8 mouse cellular contexts compared by ENCODE assay signal in genomic region chr11:78176402-78176862, GRCm38 (mm10). TPM values are rescaled to one million over a fixed set of nuclear protein-coding genes. Genes with fewer than 3 reads are reported as not detected.
DNase-seq lines count a peak whose midpoint lies in the region; ATAC-seq and TF ChIP-seq lines count a peak whose summit lies in the region.

TSS of gene Nek8 (minus strand) at chr11:78176675.
TSS of gene Tlcd1 (plus strand) at chr11:78176711.

- H3K4me2 ChIP-seq in CH12.LX (ENCODE audit: insufficient read depth, low read depth, poor library complexity, severe bottlenecking): peak within 1 kb of the TSS; percentile 73
- H3K4me2 ChIP-seq in heart, embryonic 16.5 days (ENCODE audit: low read depth, low read length): peak within 1 kb of the TSS; percentile 95
- H3K4me2 ChIP-seq in neural tube, embryonic 13.5 days: peak within 1 kb of the TSS; percentile 78

- H3K79me2 ChIP-seq in CH12.LX (replicated peaks; ENCODE audit: control insufficient read depth, extremely low read depth, insufficient read depth, poor library complexity, severe bottlenecking): peaks cover 19% of the 10 kb centered on the region

- no peaks in the 10 kb centered on the region for H3K9me3 ChIP-seq in CH12.LX (replicated peaks; ENCODE audit: low read length)
- H3K9me3 ChIP-seq in forebrain, embryonic 10.5 days: no peaks in the 10 kb centered on the region
- H3K9me3 ChIP-seq in heart, embryonic 16.5 days (replicated peaks; ENCODE audit: control insufficient read depth, low read length): no peaks in the 10 kb centered on the region
- H3K9me3 ChIP-seq in neural tube, embryonic 13.5 days: no peaks in the 10 kb centered on the region

- dilution Hi-C loops in CH12.LX (cut with MboI; ENCODE audit: extremely low pct_ligation_motif_present, extremely low pct_unique_long_range_greater_than_20kb, low sequenced_read_pairs): no loop called here

- peak within 1 kb of the TSS; percentile 94 for H3K27ac ChIP-seq in CH12.LX (ENCODE audit: insufficient read depth, low read depth)
- H3K27ac ChIP-seq in forebrain, embryonic 10.5 days: peak within 1 kb of the TSS; percentile 93
- H3K27ac ChIP-seq in heart, embryonic 16.5 days (ENCODE audit: low read length): peak within 1 kb of the TSS; percentile 94
- peak within 1 kb of the TSS; percentile 87 for H3K27ac ChIP-seq in neural tube, embryonic 13.5 days (replicated peaks)
- peak within 1 kb of the TSS; percentile 88 for H3K27ac ChIP-seq in testis, adult 2 months (ENCODE audit: control insufficient read depth, insufficient read depth, low read depth, low read length)

- no peak for TF ChIP-seq RAD21 in CH12.LX (IDR thresholded peaks at IDR 0.05; ENCODE audit: low read depth, low read length)

- ATAC-seq in heart, embryonic 16.5 days (replicated peaks; ENCODE audit: extremely low read depth, insufficient read depth, low FRiP score): peak; percentile 60
- ATAC-seq in neural tube, embryonic 13.5 days (ENCODE audit: low read depth): peak; percentile 37

- TF ChIP-seq EP300 in CH12.LX (IDR thresholded peaks at IDR 0.05; ENCODE audit: low read length): no peak

- under 1% methylated on average over 32 of the region's 32 CpGs for WGBS in forebrain, embryonic 10.5 days
- WGBS in heart, embryonic 16.5 days: 0% methylated on average over 30 of the region's 32 CpGs
- WGBS in neural tube, embryonic 13.5 days: under 1% methylated on average over 32 of the region's 32 CpGs

- no peaks in the 10 kb centered on the region for H3K27me3 ChIP-seq in CH12.LX (replicated peaks)
- no peaks in the 10 kb centered on the region for H3K27me3 ChIP-seq in forebrain, embryonic 10.5 days (ENCODE audit: poor library complexity, severe bottlenecking)
- H3K27me3 ChIP-seq in heart, embryonic 16.5 days (ENCODE audit: control insufficient read depth, insufficient read depth, low read length): no peaks in the 10 kb centered on the region
- no peaks in the 10 kb centered on the region for H3K27me3 ChIP-seq in neural tube, embryonic 13.5 days
- no peaks in the 10 kb centered on the region for H3K27me3 ChIP-seq in testis, adult 2 months (ENCODE audit: control insufficient read depth, insufficient read depth, low read length)

- H3K9ac ChIP-seq in CH12.LX (ENCODE audit: insufficient read depth, low read depth): peak within 1 kb of the TSS; percentile 74
- H3K9ac ChIP-seq in heart, embryonic 16.5 days (ENCODE audit: low read length): peak within 1 kb of the TSS; percentile 77
- H3K9ac ChIP-seq in neural tube, embryonic 13.5 days: peak within 1 kb of the TSS; percentile 79

- peak within 1 kb of the TSS; percentile 65 to 72 (median 66) for H3K4me3 ChIP-seq in CH12.LX (replicated peaks in 1 of 3; ENCODE audit: low read depth in 2 of 3, low read length in 2 of 3, poor library complexity in 1 of 3)
- H3K4me3 ChIP-seq in forebrain, embryonic 10.5 days: peak within 1 kb of the TSS; percentile 61
- peak within 1 kb of the TSS; percentile 81 for H3K4me3 ChIP-seq in heart, embryonic 16.5 days (ENCODE audit: low read length)
- H3K4me3 ChIP-seq in neural tube, embryonic 13.5 days: peak within 1 kb of the TSS; percentile 52
- H3K4me3 ChIP-seq in testis, adult 2 months (ENCODE audit: control insufficient read depth, low read depth, low read length): peak within 1 kb of the TSS; percentile 88

- no peak for TF ChIP-seq CTCF in CH12.LX (conservative IDR thresholded peaks at IDR 0.05 in 1 of 2, IDR thresholded peaks at IDR 0.05 in 1 of 2; ENCODE audit: low read depth in 2 of 2, low read length in 2 of 2)
- TF ChIP-seq CTCF in testis, adult 2 months (IDR thresholded peaks at IDR 0.05; ENCODE audit: control insufficient read depth, insufficient read depth, insufficient replicate concordance, low read depth, low read length): no peak

- peak; percentile 98 for DNase-seq in CH12.LX (ENCODE audit: extremely low read depth)
- DNase-seq in c-Kit-negative CD71-positive TER-119-positive erythroid progenitor cells, embryonic 14.5 days (ENCODE audit: low read depth, low spot score): peak; percentile 83
- peak; percentile 91 for DNase-seq in forebrain, embryonic 10.5 days (ENCODE audit: extremely low spot score, low spot score)
- DNase-seq in kidney, postnatal 25 days: peak; percentile 96 to 97
- peak; percentile 93 to 95 for DNase-seq in lung, adult 18-20 months

- peaks cover 22 to 40% of the 10 kb centered on the region in 2 experiments for H3K36me3 ChIP-seq in CH12.LX (replicated peaks in 1 of 2; ENCODE audit: control insufficient read depth in 1 of 2, insufficient read depth in 1 of 2, low read length in 1 of 2)
- peaks cover 34% of the 10 kb centered on the region for H3K36me3 ChIP-seq in forebrain, embryonic 10.5 days (replicated peaks)
- H3K36me3 ChIP-seq in heart, embryonic 16.5 days (ENCODE audit: control insufficient read depth, insufficient read depth): peaks cover 17% of the 10 kb centered on the region
- peaks cover 22% of the 10 kb centered on the region for H3K36me3 ChIP-seq in neural tube, embryonic 13.5 days
- H3K36me3 ChIP-seq in testis, adult 2 months (ENCODE audit: control insufficient read depth, insufficient read depth, low read length): peaks cover 1% of the 10 kb centered on the region

- in situ Hi-C loops in CH12.LX (cut with MboI; ENCODE audit: low pct_ligation_motif_present, low pct_unique_long_range_greater_than_20kb, low sequenced_read_pairs): loop anchor here (5.0 to 10.0 kb wide), 3 partner anchors 119 to 349 kb away; no protein-coding TSS in a partner anchor

- H3K4me1 ChIP-seq in CH12.LX (ENCODE audit: control insufficient read depth in 1 of 2, insufficient read depth in 2 of 2): peaks cover 13 to 69% of the 10 kb centered on the region in 2 experiments
- H3K4me1 ChIP-seq in forebrain, embryonic 10.5 days: peaks cover 66% of the 10 kb centered on the region
- H3K4me1 ChIP-seq in heart, embryonic 16.5 days (ENCODE audit: control insufficient read depth, insufficient read depth, low read length): peaks cover 24% of the 10 kb centered on the region
- H3K4me1 ChIP-seq in neural tube, embryonic 13.5 days (replicated peaks): peaks cover 52% of the 10 kb centered on the region
- H3K4me1 ChIP-seq in testis, adult 2 months (ENCODE audit: control insufficient read depth, insufficient read depth, low read length): peaks cover 21% of the 10 kb centered on the region

- TF ChIP-seq POLR2A in CH12.LX (IDR thresholded peaks at IDR 0.05; ENCODE audit: low read depth, low read length): peak; percentile 81
- no peak for TF ChIP-seq POLR2A in testis, adult 2 months (IDR thresholded peaks at IDR 0.05; ENCODE audit: control insufficient read depth, low read depth, low read length)

TF ChIP-seq in CH12.LX, 34 proteins besides CTCF, POLR2A, EP300 and RAD21:
- TF ChIP-seq POLR2AphosphoS2 (IDR thresholded peaks at IDR 0.05; ENCODE audit: low read depth, low read length): peak; percentile 44; the same call in 1 of the 2 replicates
- peak; percentile 34; the same call in 1 of the 2 replicates for TF ChIP-seq MAZ (IDR thresholded peaks at IDR 0.05; ENCODE audit: low read depth, low read length)
- no peak for TF ChIP-seq GABPA (IDR thresholded peaks at IDR 0.05; ENCODE audit: insufficient replicate concordance, low read depth, low read length)
- peak; percentile 33; the same call in 1 of the 2 replicates for TF ChIP-seq TBP (conservative IDR thresholded peaks at IDR 0.05; ENCODE audit: low read depth, low read length)
- peak; percentile 16; the same call in 1 of the 2 replicates for TF ChIP-seq ELF1 (IDR thresholded peaks at IDR 0.05; ENCODE audit: low read depth, low read length)
- TF ChIP-seq USF1 (IDR thresholded peaks at IDR 0.05; ENCODE audit: low read depth, low read length): no peak
- TF ChIP-seq ZC3H11A (IDR thresholded peaks at IDR 0.05; ENCODE audit: low read depth, low read length): no peak
- TF ChIP-seq BHLHE40 (IDR thresholded peaks at IDR 0.05; ENCODE audit: low read depth, low read length): peak; percentile 20; the same call in 1 of the 2 replicates
- no peak for TF ChIP-seq RCOR1 (conservative IDR thresholded peaks at IDR 0.05; ENCODE audit: low read depth, low read length)
- TF ChIP-seq MYC (IDR thresholded peaks at IDR 0.05; ENCODE audit: low read depth, low read length): no peak
- peak; percentile 92 for TF ChIP-seq NELFE (IDR thresholded peaks at IDR 0.05; ENCODE audit: low read depth, low read length)
- no peak for TF ChIP-seq JUN (IDR thresholded peaks at IDR 0.05; ENCODE audit: insufficient read depth, low read depth, low read length)
- peak; percentile 8; the same call in 1 of the 2 replicates for TF ChIP-seq MAX (IDR thresholded peaks at IDR 0.05; ENCODE audit: low read length)
- TF ChIP-seq TCF12 (IDR thresholded peaks at IDR 0.05; ENCODE audit: low read depth, low read length): peak; percentile 47; the same call in 1 of the 2 replicates
- TF ChIP-seq ZMIZ1 (IDR thresholded peaks at IDR 0.05; ENCODE audit: low read depth, low read length): peak; percentile 68
- peak; percentile 89 for TF ChIP-seq NRF1 (IDR thresholded peaks at IDR 0.05; ENCODE audit: low read depth, low read length)

RNA-seq across cellular contexts. Expression of gene Nek8, which starts in this region (rescaled TPM):
- total RNA-seq in CH12.LX (2012; rRNA removed): 6.7 and 7.4 TPM in 2 replicates
- total RNA-seq in CH12.LX (2014; rRNA removed): 6.1 and 7.1 TPM in 2 replicates
- polyA plus RNA-seq in CH12.LX (2012; ENCODE audit: insufficient read length, low read depth): 8.3 and 9.9 TPM in 2 replicates
- 10.6 and 11.7 TPM in 2 replicates for polyA plus RNA-seq in forebrain, embryonic 10.5 days (2016; fragmentation: Nextera tagmentation; extraction: Ambion mirVana)
- 17.7 TPM in 2 replicates for polyA plus RNA-seq in heart, embryonic 16.5 days (2015; fragmentation: Nextera tagmentation; extraction: Ambion mirVana)
- polyA plus RNA-seq in neural tube, embryonic 13.5 days (2015; fragmentation: Nextera tagmentation; extraction: Ambion mirVana): 8.2 and 8.3 TPM in 2 replicates
- 22.2 and 22.3 TPM in 2 replicates for polyA plus RNA-seq in testis, adult 2 months (2012; rRNA removed)

RNA-seq across cellular contexts. Expression of gene Tlcd1, which starts in this region (rescaled TPM):
- 16.4 and 20.3 TPM in 2 replicates for total RNA-seq in CH12.LX (2012; rRNA removed)
- 18.2 and 20.3 TPM in 2 replicates for total RNA-seq in CH12.LX (2014; rRNA removed)
- polyA plus RNA-seq in CH12.LX (2012; ENCODE audit: insufficient read length, low read depth): 15.6 and 19.1 TPM in 2 replicates
- 10.0 and 11.3 TPM in 2 replicates for polyA plus RNA-seq in forebrain, embryonic 10.5 days (2016; fragmentation: Nextera tagmentation; extraction: Ambion mirVana)
- 14.2 and 16.1 TPM in 2 replicates for polyA plus RNA-seq in heart, embryonic 16.5 days (2015; fragmentation: Nextera tagmentation; extraction: Ambion mirVana)
- polyA plus RNA-seq in neural tube, embryonic 13.5 days (2015; fragmentation: Nextera tagmentation; extraction: Ambion mirVana): 10.2 and 11.1 TPM in 2 replicates
- polyA plus RNA-seq in testis, adult 2 months (2012; rRNA removed): 65.1 and 73.7 TPM in 2 replicates

Comparison
In these comparisons a context has a peak if more than half of its experiments do, and no peak if none do; other contexts are left out.
1. Peak in every context shown above with its lines: DNase-seq, ATAC-seq, H3K4me3 ChIP-seq and H3K27ac ChIP-seq.